Mouse (Mus musculus): Measurements from ENCODE around the gene Epb41l1. TPM values are rescaled to one million over a fixed set of nuclear protein-coding genes. Genes with fewer than 3 reads are reported as not detected.
A peak's percentile ranks its signal among the peaks of the same experiment; 100 is the strongest.
"Not testable (repeated sequence)": the region's sequence is repeated elsewhere in the genome, so short reads cannot be mapped to it uniquely, and the experiment has no call there.

The Epb41l1 gene
- polyA plus RNA-seq, 1 experiment from 2014 or later = 1.1 TPM

DNA sequence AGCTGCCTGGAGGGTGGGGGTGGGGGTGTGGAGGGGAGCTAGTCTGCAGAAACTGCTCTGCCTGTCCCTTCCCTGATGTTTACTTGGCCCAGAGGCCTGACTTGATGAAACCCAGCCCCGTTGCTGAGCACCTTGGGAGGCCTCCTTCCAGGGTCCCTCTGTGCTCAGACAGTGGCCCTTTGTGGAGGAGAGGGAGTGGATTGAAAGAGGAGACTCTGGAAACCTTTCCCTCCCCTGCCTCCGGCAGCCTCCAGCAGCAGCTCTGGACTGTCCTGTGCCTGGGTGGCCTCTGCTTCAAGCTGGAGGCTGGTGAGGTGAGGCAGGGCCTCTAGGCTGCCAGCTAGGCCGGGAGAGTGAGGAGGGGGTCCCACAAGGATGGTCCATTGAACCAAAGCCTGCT, 13.7 kb upstream of the Epb41l1 start:
- H3K27ac ChIP-seq = peak overlapping the region; percentile 82
- no peaks in the 10 kb centered on the region for H3K9me3 ChIP-seq
- H3K27me3 ChIP-seq (ENCODE audit: poor library complexity, severe bottlenecking) = peaks cover 6% of the 10 kb centered on the region
- H3K36me3 ChIP-seq (replicated peaks) = no peaks in the 10 kb centered on the region
- H3K4me3 ChIP-seq = peak overlapping the region; percentile 9; the same call in 1 of the 2 replicates
- H3K4me1 ChIP-seq = peaks cover 24% of the 10 kb centered on the region
- WGBS = 7% methylated on average over 3 of the region's 3 CpGs
- peak; percentile 36 for DNase-seq (ENCODE audit: extremely low spot score, low spot score)

DNA sequence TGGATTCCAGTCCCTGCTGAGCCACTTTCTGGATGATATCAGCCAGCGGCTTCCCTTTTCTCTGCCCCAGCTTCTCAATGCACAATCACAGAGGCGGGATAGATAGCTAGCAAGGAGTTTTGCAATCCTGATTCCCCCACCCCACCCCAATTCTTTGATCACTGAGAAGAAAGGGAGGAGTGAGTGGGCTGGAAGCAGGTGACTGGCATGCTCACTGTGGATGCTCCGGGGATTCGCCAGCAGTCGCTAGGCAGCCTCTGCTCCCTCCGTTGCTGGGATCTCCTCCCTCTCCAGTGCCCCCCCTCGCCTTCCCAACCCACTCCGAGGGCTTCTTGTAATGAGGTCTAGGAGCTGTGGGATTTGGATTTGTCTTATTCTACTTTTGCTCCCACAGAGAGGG, 12.5 kb upstream of the Epb41l1 start:
- Histone ChIP-seq H3K4me3 (no peak overlapping the region), H3K9me3 (no peaks in the 10 kb centered on the region), H3K36me3 (replicated peaks) (no peaks in the 10 kb centered on the region), H3K27ac (peak overlapping the region; percentile 82), H3K4me1 (peaks cover 24% of the 10 kb centered on the region), H3K27me3 (ENCODE audit: poor library complexity, severe bottlenecking) (peaks cover 6% of the 10 kb centered on the region)
- WGBS = 45% methylated on average over 8 of the region's 8 CpGs
- DNase-seq (ENCODE audit: extremely low spot score, low spot score) = no peak

DNA sequence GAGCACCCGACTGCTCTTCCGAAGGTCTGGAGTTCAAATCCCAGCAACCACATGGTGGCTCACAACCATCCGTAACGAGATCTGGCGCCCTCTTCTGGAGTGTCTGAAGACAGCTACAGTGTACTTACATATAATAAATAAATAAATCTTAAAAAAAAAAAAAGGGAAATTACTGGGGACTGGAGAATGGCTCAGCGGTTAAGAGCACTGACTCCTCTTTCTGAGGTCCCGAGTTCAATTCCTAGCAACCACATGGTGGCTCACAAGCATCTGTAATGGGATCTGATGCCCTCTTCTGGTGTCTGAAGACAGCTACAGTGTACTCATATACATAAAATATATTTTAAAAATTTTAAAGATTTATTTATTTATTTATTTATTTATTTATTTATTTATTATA, 9.4 kb upstream of the Epb41l1 start:
- DNase-seq (ENCODE audit: extremely low spot score, low spot score); H3K9me3 ChIP-seq; H3K27ac ChIP-seq; H3K27me3 ChIP-seq (ENCODE audit: poor library complexity, severe bottlenecking); H3K4me3 ChIP-seq; H3K36me3 ChIP-seq (replicated peaks): not testable (repeated sequence)
- 70% methylated on average over 7 of the region's 7 CpGs for WGBS
- peaks cover 31% of the 10 kb centered on the region for H3K4me1 ChIP-seq

DNA sequence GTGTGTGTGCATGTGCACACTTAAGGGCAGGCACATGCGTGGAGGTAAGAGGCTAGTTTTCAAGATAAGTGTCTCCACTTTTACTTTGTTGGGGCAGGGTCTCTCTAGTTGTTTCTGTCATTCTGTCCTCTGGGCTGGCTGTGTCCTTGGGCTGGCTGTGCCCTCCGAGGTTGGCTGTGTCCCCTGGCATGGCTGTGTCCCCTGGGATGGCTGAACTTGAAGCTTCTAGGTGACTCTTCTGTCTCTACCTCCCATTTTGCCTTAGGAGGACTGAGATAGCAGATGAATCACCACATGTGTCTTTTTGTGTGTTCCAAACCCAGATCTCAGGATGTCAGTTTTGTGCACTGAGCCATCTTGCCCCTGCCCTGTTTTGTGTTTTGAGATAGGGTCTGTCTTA, 5.7 kb upstream of the Epb41l1 start:
- no peak overlapping the region for H3K27ac ChIP-seq
- H3K9me3 ChIP-seq = no peaks in the 10 kb centered on the region
- peaks cover 10% of the 10 kb centered on the region; the same call in 1 of the 2 replicates for H3K4me1 ChIP-seq
- no peak for DNase-seq (ENCODE audit: extremely low spot score, low spot score)
- peaks cover 26% of the 10 kb centered on the region for H3K27me3 ChIP-seq (ENCODE audit: poor library complexity, severe bottlenecking)
- no peaks in the 10 kb centered on the region for H3K36me3 ChIP-seq (replicated peaks)
- 78% methylated on average over 2 of the region's 2 CpGs for WGBS
- H3K4me3 ChIP-seq = no peak overlapping the region

DNA sequence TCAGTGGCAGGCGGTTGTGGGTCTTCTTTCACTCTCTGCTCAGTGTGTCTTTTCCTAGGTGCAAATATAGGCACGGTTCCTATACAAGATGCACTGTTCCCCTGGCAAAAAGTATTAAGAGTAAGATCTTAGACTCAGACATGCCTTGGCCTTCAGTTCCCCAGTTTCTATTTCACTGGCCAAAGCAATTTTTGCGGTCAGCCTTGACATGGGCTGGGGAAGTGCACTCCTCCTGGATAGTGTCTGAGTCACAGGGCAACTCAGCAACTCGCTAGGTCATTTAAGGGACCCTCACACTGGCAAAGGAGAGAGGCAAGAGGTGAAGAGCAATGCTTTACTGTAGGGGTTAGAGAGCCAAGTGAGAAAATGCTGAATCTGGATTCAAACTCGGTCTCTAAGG, 5.0 kb upstream of the Epb41l1 start:
- WGBS = 73% methylated on average over 5 of the region's 5 CpGs
- DNase-seq (ENCODE audit: extremely low spot score, low spot score) = no peak

DNA sequence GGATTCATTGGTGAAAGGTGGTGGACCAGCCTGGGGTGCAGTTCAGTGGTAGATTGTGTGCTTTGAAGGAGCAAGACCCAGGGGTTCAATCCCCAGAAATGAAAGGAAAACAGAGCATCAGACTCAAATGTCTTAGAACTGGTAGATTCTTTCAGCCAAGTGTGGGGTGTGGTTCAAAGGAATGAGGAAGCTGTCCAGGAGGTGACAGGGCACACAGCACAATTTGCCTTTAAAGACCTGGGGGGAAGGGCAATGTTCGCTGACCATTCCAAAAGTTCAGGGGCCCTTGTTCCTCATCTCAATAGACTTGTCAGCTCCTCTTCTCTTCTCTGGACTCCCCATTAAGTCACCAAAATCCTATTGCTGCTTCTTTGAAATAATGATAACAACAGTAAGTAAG, 3.5 kb upstream of the Epb41l1 start:
- no peak overlapping the region for H3K4me3 ChIP-seq
- 77% methylated on average over 1 of the region's 1 CpGs for WGBS
- no peaks in the 10 kb centered on the region for H3K36me3 ChIP-seq (replicated peaks)
- H3K27me3 ChIP-seq (ENCODE audit: poor library complexity, severe bottlenecking) = peaks cover 48% of the 10 kb centered on the region
- DNase-seq (ENCODE audit: extremely low spot score, low spot score) = no peak
- peaks cover 28% of the 10 kb centered on the region for H3K4me1 ChIP-seq
- no peak overlapping the region for H3K27ac ChIP-seq
- no peaks in the 10 kb centered on the region for H3K9me3 ChIP-seq

More for the DNA sequence above, 5.0 kb upstream of the Epb41l1 start:
- no peaks in the 10 kb centered on the region for H3K9me3 ChIP-seq
- no peak overlapping the region for H3K4me3 ChIP-seq
- peaks cover 33% of the 10 kb centered on the region for H3K27me3 ChIP-seq (ENCODE audit: poor library complexity, severe bottlenecking)
- no peaks in the 10 kb centered on the region for H3K36me3 ChIP-seq (replicated peaks)
- H3K4me1 ChIP-seq = peaks cover 15% of the 10 kb centered on the region
- no peak overlapping the region for H3K27ac ChIP-seq

DNA sequence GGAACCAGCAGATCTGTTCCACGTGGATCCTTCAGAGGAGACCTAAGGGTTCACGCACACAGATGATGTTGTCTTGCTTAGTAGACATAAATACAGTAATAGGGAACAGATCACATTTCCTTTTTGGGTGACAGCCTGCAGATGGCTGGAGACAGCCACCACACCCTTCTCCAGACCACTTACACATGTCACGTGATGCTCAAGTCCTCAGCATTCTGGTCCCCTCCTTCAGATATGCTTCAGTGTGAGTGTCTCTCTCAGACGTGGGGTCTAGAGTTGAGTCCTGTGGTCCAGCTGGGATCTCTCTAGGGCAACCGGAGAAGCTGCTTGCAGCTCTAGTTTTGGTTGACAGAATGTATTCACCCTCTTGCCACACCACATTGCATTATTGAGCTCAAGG, 2.2 kb upstream of the Epb41l1 start:
- Histone ChIP-seq H3K36me3 (replicated peaks) (no peaks in the 10 kb centered on the region), H3K27me3 (ENCODE audit: poor library complexity, severe bottlenecking) (peaks cover 61% of the 10 kb centered on the region), H3K27ac (no peak overlapping the region), H3K9me3 (no peaks in the 10 kb centered on the region), H3K4me3 (no peak overlapping the region), H3K4me1 (peaks cover 32% of the 10 kb centered on the region)
- WGBS = 86% methylated on average over 5 of the region's 5 CpGs
- no peak for DNase-seq (ENCODE audit: extremely low spot score, low spot score)

DNA sequence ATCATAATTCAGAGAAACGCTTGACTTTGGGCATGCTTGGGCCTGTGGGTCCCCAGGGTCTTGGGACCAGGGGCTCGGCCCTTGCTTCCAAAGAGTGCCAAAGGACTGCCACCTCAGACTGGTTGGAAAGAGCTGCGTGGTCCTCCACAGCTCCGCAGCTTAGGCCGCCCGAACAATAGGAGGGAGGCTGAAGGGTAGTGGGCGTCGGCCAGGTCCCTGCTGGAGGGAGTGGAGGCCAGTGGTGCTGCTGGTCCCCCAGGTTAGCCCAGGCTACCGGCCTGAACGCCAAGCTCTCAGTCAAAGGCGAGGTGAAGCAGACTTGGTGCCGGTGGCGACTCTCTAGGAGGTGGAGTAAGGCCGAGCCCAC, 399 bp upstream of the Epb41l1 start:
- H3K4me1 ChIP-seq = peaks cover 26% of the 10 kb centered on the region
- H3K27ac ChIP-seq = peak overlapping the region; percentile 84
- DNase-seq (ENCODE audit: extremely low spot score, low spot score) = no peak
- peaks cover 79% of the 10 kb centered on the region for H3K27me3 ChIP-seq (ENCODE audit: poor library complexity, severe bottlenecking)
- WGBS = 8% methylated on average over 14 of the region's 14 CpGs
- no peaks in the 10 kb centered on the region for H3K36me3 ChIP-seq (replicated peaks)
- no peaks in the 10 kb centered on the region for H3K9me3 ChIP-seq
- H3K4me3 ChIP-seq = peak overlapping the region; percentile 75

DNA sequence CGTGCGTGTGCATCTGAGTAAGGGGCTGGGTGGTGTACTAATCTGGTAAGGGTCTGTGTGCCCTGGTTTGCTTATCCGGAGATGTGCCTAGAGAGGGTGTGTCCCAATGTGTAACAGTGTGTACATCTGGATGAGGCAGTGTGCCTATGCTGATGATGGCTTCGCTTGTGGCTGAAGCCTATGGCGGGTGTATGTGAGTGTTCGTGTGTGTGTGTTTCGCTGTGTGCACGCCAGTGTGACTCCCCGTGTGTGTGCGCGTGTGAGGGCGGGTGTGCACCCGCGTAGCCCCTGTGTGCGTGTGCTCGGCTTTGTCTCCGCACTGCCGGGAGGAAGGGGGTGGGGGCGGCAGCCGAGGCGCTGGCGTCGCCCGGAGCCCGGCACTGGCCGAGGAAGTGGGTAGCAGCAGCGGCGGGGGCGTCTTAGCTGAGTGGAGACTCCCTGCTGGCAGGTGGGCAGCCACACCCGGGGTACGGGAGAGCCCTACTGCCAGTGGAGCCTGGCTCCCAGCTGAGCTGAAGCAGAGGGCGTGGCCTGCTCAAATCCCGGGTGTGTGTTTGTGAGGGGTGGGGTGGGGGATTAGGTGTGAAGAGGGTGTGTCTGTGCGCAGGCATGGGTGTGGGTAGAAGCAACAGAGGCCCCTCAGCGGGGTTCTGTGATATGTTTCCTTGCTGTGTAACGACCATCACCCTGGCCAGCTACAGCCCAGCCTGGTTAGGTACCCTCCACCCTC, 837 bp downstream of the Epb41l1 start:
- no peaks in the 10 kb centered on the region for H3K9me3 ChIP-seq
- H3K4me1 ChIP-seq = peaks cover 34% of the 10 kb centered on the region
- WGBS = under 1% methylated on average over 36 of the region's 36 CpGs
- peaks cover 87% of the 10 kb centered on the region for H3K27me3 ChIP-seq (ENCODE audit: poor library complexity, severe bottlenecking)
- H3K27ac ChIP-seq = peak overlapping the region; percentile 84
- DNase-seq (ENCODE audit: extremely low spot score, low spot score) = peak; percentile 33
- H3K4me3 ChIP-seq = peak overlapping the region; percentile 75
- H3K36me3 ChIP-seq (replicated peaks) = no peaks in the 10 kb centered on the region

DNA sequence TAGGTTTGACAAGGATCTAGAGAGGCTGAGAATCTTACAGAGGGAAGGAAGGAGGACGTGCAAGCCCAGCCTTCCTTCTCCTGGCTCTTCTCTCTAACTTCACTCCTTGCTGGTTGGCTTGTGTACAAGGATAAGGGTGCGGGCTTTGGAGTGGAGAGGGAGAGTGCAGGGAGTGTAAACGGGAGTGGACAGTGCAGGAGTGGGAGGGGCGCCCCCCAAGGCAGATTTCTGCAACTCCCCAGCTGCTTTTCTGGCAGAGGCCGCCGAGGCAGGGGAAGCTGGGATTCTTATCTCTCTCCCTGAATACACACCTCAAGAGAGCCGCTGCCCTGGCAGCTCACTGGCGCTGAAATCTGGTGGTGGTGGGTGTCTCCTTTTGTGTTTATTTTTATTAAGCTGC, 1.9 kb downstream of the Epb41l1 start:
- 16% methylated on average over 8 of the region's 8 CpGs for WGBS
- peaks cover 84% of the 10 kb centered on the region for H3K27me3 ChIP-seq (ENCODE audit: poor library complexity, severe bottlenecking)
- H3K36me3 ChIP-seq (replicated peaks) = no peaks in the 10 kb centered on the region
- peak overlapping the region; percentile 19; the same call in 1 of the 2 replicates for H3K4me3 ChIP-seq
- no peak overlapping the region for H3K27ac ChIP-seq
- H3K9me3 ChIP-seq = no peaks in the 10 kb centered on the region
- DNase-seq (ENCODE audit: extremely low spot score, low spot score) = no peak
- peaks cover 34% of the 10 kb centered on the region for H3K4me1 ChIP-seq

DNA sequence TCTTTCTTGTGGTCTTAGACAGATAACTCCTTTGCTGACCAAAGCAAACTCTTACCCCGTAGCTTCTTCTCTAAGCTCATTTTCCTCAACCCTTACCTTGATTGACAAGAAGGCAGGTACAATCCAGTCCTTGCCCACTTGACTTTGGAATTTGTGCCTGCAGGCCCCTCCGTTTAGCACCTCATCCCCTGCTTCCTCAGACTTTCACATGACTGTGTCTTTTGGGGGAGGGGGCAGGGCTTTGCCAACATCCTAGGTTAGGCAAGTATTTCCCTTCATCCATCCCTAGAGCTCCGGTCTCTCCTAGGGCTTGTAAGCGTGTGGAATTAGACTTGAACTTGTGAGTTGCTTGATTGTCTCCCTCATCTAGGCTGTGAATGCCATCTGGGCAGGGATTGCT, 3.0 kb downstream of the Epb41l1 start:
- peaks cover 76% of the 10 kb centered on the region for H3K27me3 ChIP-seq (ENCODE audit: poor library complexity, severe bottlenecking)
- WGBS = 81% methylated on average over 4 of the region's 4 CpGs

DNA sequence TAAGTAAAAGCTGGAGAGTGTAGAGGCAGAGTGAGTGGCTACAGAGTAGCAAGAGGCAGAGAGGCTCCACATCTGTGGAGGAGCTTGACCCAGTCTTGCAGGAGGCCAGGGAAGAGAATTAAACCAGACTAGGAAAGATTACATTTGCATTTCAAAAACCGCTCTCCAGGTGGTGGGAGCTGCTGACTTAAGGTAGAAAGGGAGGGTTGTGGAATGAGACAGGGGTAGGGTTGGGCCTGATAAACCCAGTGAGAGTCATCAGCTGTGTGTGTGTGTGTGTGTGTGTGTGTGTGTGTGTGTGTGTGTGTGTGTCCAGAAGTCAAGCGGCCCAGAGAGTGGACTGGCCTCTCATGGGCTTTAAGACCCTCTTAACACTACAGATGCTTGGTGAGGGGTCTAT, 4.9 kb downstream of the Epb41l1 start:
- H3K9me3 ChIP-seq = no peaks in the 10 kb centered on the region
- no peak for DNase-seq (ENCODE audit: extremely low spot score, low spot score)
- 13% methylated on average over 2 of the region's 2 CpGs for WGBS
- peaks cover 35% of the 10 kb centered on the region for H3K4me1 ChIP-seq
- no peak overlapping the region for H3K4me3 ChIP-seq
- peaks cover 57% of the 10 kb centered on the region for H3K27me3 ChIP-seq (ENCODE audit: poor library complexity, severe bottlenecking)
- H3K36me3 ChIP-seq (replicated peaks) = no peaks in the 10 kb centered on the region
- H3K27ac ChIP-seq = no peak overlapping the region

More for the DNA sequence above, 3.0 kb downstream of the Epb41l1 start:
- DNase-seq (ENCODE audit: extremely low spot score, low spot score) = no peak
- Histone ChIP-seq H3K4me1 (peaks cover 34% of the 10 kb centered on the region), H3K36me3 (replicated peaks) (no peaks in the 10 kb centered on the region), H3K4me3 (no peak overlapping the region), H3K9me3 (no peaks in the 10 kb centered on the region), H3K27ac (no peak overlapping the region)

DNA sequence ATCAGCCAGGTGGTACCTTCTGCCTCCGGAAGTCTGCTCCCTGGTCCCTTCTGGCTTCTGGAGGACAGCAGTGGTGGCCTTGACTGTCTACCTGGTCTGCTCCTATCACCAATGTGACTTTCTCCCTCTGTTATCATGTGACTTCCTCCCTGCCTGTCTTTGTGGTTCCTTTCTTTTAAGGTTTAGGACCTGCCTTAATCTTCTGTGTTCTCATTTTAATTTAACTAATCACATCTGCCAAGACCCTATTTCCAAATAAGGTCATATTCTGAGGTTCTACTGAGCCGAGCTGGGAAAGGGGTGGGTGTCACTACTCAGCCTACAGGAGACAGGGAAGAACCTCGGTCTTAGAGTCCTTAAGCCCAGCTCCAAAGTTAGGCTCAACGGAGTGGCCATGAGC, 5.4 kb downstream of the Epb41l1 start:
- DNase-seq (ENCODE audit: extremely low spot score, low spot score) = no peak
- H3K27me3 ChIP-seq (ENCODE audit: poor library complexity, severe bottlenecking) = peaks cover 51% of the 10 kb centered on the region
- peaks cover 29% of the 10 kb centered on the region for H3K4me1 ChIP-seq
- no peak overlapping the region for H3K4me3 ChIP-seq
- H3K27ac ChIP-seq = no peak overlapping the region
- 67% methylated on average over 4 of the region's 4 CpGs for WGBS
- H3K36me3 ChIP-seq (replicated peaks) = no peaks in the 10 kb centered on the region
- H3K9me3 ChIP-seq = no peaks in the 10 kb centered on the region

All from forebrain, embryonic 10.5 days (tissue).